Mouse (Mus musculus) lung, embryonic 16.5 days (tissue): ENCODE results near the gene Dppa5a. TPM values are rescaled to one million over a fixed set of nuclear protein-coding genes. Genes with fewer than 3 reads are reported as not detected.
"Not testable (repeated sequence)": the region's sequence is repeated elsewhere in the genome, so short reads cannot be mapped to it uniquely, and the experiment has no call there.

Experiments used
- ATAC-seq: fragments of 200-750 bp; cut with Nextera tagmentation; 2 replicates; pipeline ENCODE4 v1.8.0; 2017; ENCODE audit warnings: low read depth, mild to moderate bottlenecking, moderate library complexity
- H3K27ac ChIP-seq: fragments of 300-500 bp; sonication (generic); 2 replicates; pipeline ENCODE4 v1.5.1; 2014; ENCODE audit warnings: mild to moderate bottlenecking, control low read depth, low read length
- H3K27me3 ChIP-seq: fragments of 300-500 bp; sonication (generic); 2 replicates; pipeline ENCODE4 v1.6.1; 2014; ENCODE audit warnings: low read depth, low read length, mixed read lengths; ENCODE audit not compliant: control insufficient read depth, insufficient read depth
- H3K36me3 ChIP-seq: fragments of 300-500 bp; sonication (generic); 2 replicates; pipeline ENCODE4 v1.6.1; 2014; ENCODE audit warnings: low read length; ENCODE audit not compliant: control insufficient read depth, insufficient read depth
- H3K4me1 ChIP-seq: fragments of 300-500 bp; sonication (generic); replicated peaks from 2 replicates; pipeline ENCODE4 v1.6.1; 2014; ENCODE audit warnings: low read length, mixed read lengths; ENCODE audit not compliant: control insufficient read depth, insufficient read depth
- H3K4me2 ChIP-seq: fragments of 300-500 bp; sonication (generic); 2 replicates; pipeline ENCODE4 v1.6.1; 2014; ENCODE audit warnings: low read depth, low read length, control low read depth
- H3K4me3 ChIP-seq: fragments of 300-500 bp; sonication (generic); 2 replicates; pipeline ENCODE4 v1.5.1; 2014; ENCODE audit warnings: mild to moderate bottlenecking, low read length, control low read depth
- H3K9ac ChIP-seq: fragments of 300-500 bp; sonication (generic); 2 replicates; pipeline ENCODE4 v1.6.1; 2014; ENCODE audit warnings: low read length, control low read depth
- H3K9me3 ChIP-seq: fragments of 300-500 bp; sonication (generic); 2 replicates; pipeline ENCODE4 v1.6.1; 2016; ENCODE audit warnings: low read length; ENCODE audit not compliant: control insufficient read depth
- WGBS: fragments of 180-500 bp; shearing (Covaris S2); extraction: QIAGEN DNeasy Blood & Tissue Kit; methylation state at CpG from one replicate; pipeline ENCODE4 v1.1.7; 2014; 5-methylcytosine and 5-hydroxymethylcytosine counted together
- polyA plus RNA-seq: library from polyadenylated mRNA; unstranded; fragments of >200 nt; fragmentation: Nextera tagmentation; extraction: Ambion mirVana; gene quantifications from 2 replicates; pipeline ENCODE4 v1.2.1, GENCODE M21; 2015

The Dppa5a gene
- polyA plus RNA-seq, 1 experiment from 2014 or later, result 0.44 TPM

- not testable (repeated sequence) for H3K4me3 ChIP-seq, H3K27ac ChIP-seq, H3K4me1 ChIP-seq, H3K4me2 ChIP-seq, H3K36me3 ChIP-seq, H3K9ac ChIP-seq, H3K9me3 ChIP-seq, ATAC-seq, H3K27me3 ChIP-seq
- 78% methylated on average over 4 of the region's 4 CpGs for WGBS
These were observed 25.5 kb downstream of the Dppa5a start for GRCm38 (mm10) chr9:78342494-78342893.

- H3K27ac ChIP-seq, H3K9ac ChIP-seq, H3K9me3 ChIP-seq, H3K4me1 ChIP-seq, ATAC-seq, H3K4me2 ChIP-seq, H3K27me3 ChIP-seq, H3K4me3 ChIP-seq, H3K36me3 ChIP-seq: not testable (repeated sequence)
- 15% methylated on average over 8 of the region's 8 CpGs for WGBS
These were observed 27.7 kb downstream of the Dppa5a start for GRCm38 (mm10) chr9:78340324-78340723.

GRCm38 (mm10) chr9:78337050-78337449, 30.9 kb downstream of the Dppa5a start:
- not testable (repeated sequence) for H3K27me3 ChIP-seq, H3K4me3 ChIP-seq, H3K4me1 ChIP-seq, H3K4me2 ChIP-seq, H3K9ac ChIP-seq, H3K9me3 ChIP-seq, H3K27ac ChIP-seq, H3K36me3 ChIP-seq
- ATAC-seq, result peak; percentile 73

GRCm38 (mm10) chr9:78327289-78327688, 40.7 kb downstream of the Dppa5a start, which contains the start of gene Omt2b:
Gene Omt2b, plus strand, starts transcription at chr9:78327589.
- H3K9me3 ChIP-seq, H3K4me2 ChIP-seq, H3K4me1 ChIP-seq, H3K36me3 ChIP-seq, H3K9ac ChIP-seq, H3K4me3 ChIP-seq, H3K27me3 ChIP-seq, ATAC-seq, H3K27ac ChIP-seq: not testable (repeated sequence)
- 87% methylated on average over 1 of the region's 1 CpGs for WGBS

GRCm38 (mm10) chr9:78319499-78319898, 48.5 kb downstream of the Dppa5a start:
- Histone ChIP-seq H3K27me3 (no peaks in the 10 kb centered on the region), H3K4me3 (no peak overlapping the region), H3K9ac (no peak overlapping the region), H3K4me1 (no peaks in the 10 kb centered on the region), H3K27ac (no peak overlapping the region), H3K36me3 (no peaks in the 10 kb centered on the region), H3K4me2 (no peak overlapping the region), H3K9me3 (no peaks in the 10 kb centered on the region)
- WGBS, result 30% methylated on average over 1 of the region's 1 CpGs
- ATAC-seq, result no peak

Other genes starting within 250 kb of the Dppa5a start
- gene Gsta4, start 185.4 kb downstream of the Dppa5a start, polyA plus RNA-seq, result 87.5 and 105 TPM in 2 replicates
- gene Gsta1, start 137.5 kb downstream of the Dppa5a start, polyA plus RNA-seq, result not detected in 2 replicates
- gene Gm3776, start 111.0 kb downstream of the Dppa5a start, polyA plus RNA-seq, result 0.25 TPM in 1 of 2 replicates, not detected in the other
- not detected in 2 replicates for gene Gm10639, start 78.3 kb downstream of the Dppa5a start, polyA plus RNA-seq
- gene Omt2a, start 53.4 kb downstream of the Dppa5a start, polyA plus RNA-seq, result not detected in 2 replicates
- gene Omt2b, start 40.6 kb downstream of the Dppa5a start, polyA plus RNA-seq, result not detected in 2 replicates
- gene Gsta2, start 12.4 kb downstream of the Dppa5a start, polyA plus RNA-seq, result 0.33 TPM in 1 of 2 replicates, not detected in the other
- gene Ooep, start 10.5 kb upstream of the Dppa5a start, polyA plus RNA-seq, result 2.8 and 3.1 TPM in 2 replicates
- gene Ddx43, start 27.6 kb upstream of the Dppa5a start, polyA plus RNA-seq, result 0.11 and 0.13 TPM in 2 replicates
- gene Cgas, start 75.1 kb upstream of the Dppa5a start, polyA plus RNA-seq, result 1.9 and 2.7 TPM in 2 replicates
- 22.5 and 22.8 TPM in 2 replicates for gene Mto1, start 80.0 kb upstream of the Dppa5a start, polyA plus RNA-seq
- gene Gm17324, start 80.6 kb upstream of the Dppa5a start, polyA plus RNA-seq, result 1.0 and 1.3 TPM in 2 replicates
- 4,476 and 4,740 TPM in 2 replicates for gene Eef1a1, start 121.0 kb upstream of the Dppa5a start, polyA plus RNA-seq
- 14.9 and 16.2 TPM in 2 replicates for gene Slc17a5, start 219.9 kb upstream of the Dppa5a start, polyA plus RNA-seq
- gene Cd109, start 247.4 kb upstream of the Dppa5a start, polyA plus RNA-seq, result 10.6 and 10.7 TPM in 2 replicates